Mouse (Mus musculus): ENCODE data around the gene Irs1. TPM values are rescaled to one million over a fixed set of nuclear protein-coding genes. Genes with fewer than 3 reads are reported as not detected.

The Irs1 gene
- total and polyA plus RNA-seq, 3 experiments = not detected

DNA sequence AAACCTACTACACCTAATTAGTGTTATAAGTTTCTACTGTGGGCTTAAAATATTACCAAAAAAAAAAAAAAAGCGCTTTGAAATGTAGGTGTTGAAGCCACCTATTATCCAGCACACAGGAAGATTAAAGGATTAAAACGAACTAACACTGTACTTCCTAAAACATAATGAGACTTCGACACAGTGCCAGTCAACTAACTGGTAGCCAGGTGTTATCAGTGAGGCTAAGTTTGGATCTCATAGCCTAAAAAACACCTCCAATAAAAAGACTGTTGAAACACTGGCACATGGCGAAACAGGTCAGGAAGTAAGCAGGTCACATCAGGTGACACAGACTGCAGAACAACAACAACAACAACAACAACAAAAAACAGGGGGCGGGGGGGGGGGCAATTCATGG is 29.6 kb downstream of the Irs1 start:
- Histone ChIP-seq H3K27ac (ENCODE audit: control insufficient read depth, low read depth, low read length) (no peak overlapping the region), H3K4me3 (ENCODE audit: control insufficient read depth in 1 of 2, insufficient read depth in 1 of 2, low read depth in 2 of 2, low read length in 2 of 2) (no peak overlapping the region), H3K27me3 (ENCODE audit: control insufficient read depth in 1 of 2, insufficient read depth in 2 of 2, low read length in 2 of 2) (no peaks in the 10 kb centered on the region), H3K9ac (ENCODE audit: control insufficient read depth, low read depth, low read length, poor library complexity, severe bottlenecking) (no peak overlapping the region), H3K4me1 (ENCODE audit: control insufficient read depth in 1 of 2, insufficient read depth in 2 of 2, low read length in 2 of 2) (no peaks in the 10 kb centered on the region), H3K79me2 (ENCODE audit: control insufficient read depth, insufficient read depth, low read length, poor library complexity) (no peaks in the 10 kb centered on the region), H3K9me3 (replicated peaks; ENCODE audit: insufficient read depth, low read length) (no peaks in the 10 kb centered on the region), H3K36me3 (ENCODE audit: control insufficient read depth in 1 of 2, insufficient read depth in 2 of 2, low read length in 2 of 2) (no peaks in the 10 kb centered on the region)
- no peak for TF ChIP-seq SMC3 (IDR thresholded peaks at IDR 0.05; ENCODE audit: low read depth, low read length)
- TF ChIP-seq MAFK (IDR thresholded peaks at IDR 0.05; ENCODE audit: borderline replicate concordance, low read depth, low read length) = no peak
- no peak for TF ChIP-seq TBP (IDR thresholded peaks at IDR 0.05; ENCODE audit: low read depth, low read length)
- TF ChIP-seq MAX (IDR thresholded peaks at IDR 0.05; ENCODE audit: low read length) = no peak
- no peak for TF ChIP-seq ZMIZ1 (IDR thresholded peaks at IDR 0.05; ENCODE audit: low read depth, low read length)
- TF ChIP-seq ZNF384 (IDR thresholded peaks at IDR 0.05; ENCODE audit: low read depth, low read length) = no peak
- no peak for TF ChIP-seq ZKSCAN1 (IDR thresholded peaks at IDR 0.05; ENCODE audit: low read depth, low read length)
- no peak for TF ChIP-seq POLR2A (IDR thresholded peaks at IDR 0.05; ENCODE audit: control insufficient read depth in 1 of 2, insufficient read depth in 1 of 2, low read depth in 1 of 2, low read length in 2 of 2, poor library complexity in 1 of 2)
- no peak for DNase-seq (ENCODE audit: low read depth, low spot score)

DNA sequence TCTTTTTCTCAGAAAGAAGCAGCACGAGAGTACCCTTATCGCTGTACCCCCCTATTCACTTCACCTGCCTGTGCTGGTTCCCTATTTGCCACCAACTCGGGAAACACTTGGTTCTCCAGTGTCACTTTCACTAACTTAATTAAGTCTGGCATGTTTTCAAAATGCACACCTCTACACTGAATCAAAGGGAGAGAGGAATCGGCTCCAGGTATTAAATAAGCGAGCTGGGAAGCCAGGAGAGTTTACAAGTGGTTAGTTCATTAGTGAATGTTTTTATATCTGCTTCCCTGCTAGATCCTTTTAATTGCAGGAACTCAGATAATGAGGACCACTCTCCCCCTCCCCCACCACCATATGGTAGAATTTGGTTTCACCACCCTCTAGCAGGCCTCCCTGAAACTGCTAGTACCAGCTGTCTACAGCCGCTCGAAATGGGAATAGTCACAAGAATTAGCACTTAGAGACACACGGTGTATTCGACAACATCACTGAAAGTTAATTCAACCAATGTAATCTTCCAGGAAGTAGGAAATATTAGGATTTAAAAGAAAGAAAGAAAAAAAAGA is 30.1 kb downstream of the Irs1 start:
- H3K4me3 ChIP-seq (ENCODE audit: control insufficient read depth in 1 of 2, insufficient read depth in 1 of 2, low read depth in 2 of 2, low read length in 2 of 2) = no peak overlapping the region
- no peaks in the 10 kb centered on the region for H3K4me1 ChIP-seq (ENCODE audit: control insufficient read depth in 1 of 2, insufficient read depth in 2 of 2, low read length in 2 of 2)
- no peaks in the 10 kb centered on the region for H3K9me3 ChIP-seq (replicated peaks; ENCODE audit: insufficient read depth, low read length)
- no peaks in the 10 kb centered on the region for H3K36me3 ChIP-seq (ENCODE audit: control insufficient read depth in 1 of 2, insufficient read depth in 2 of 2, low read length in 2 of 2)
- no peak for DNase-seq (ENCODE audit: low read depth, low spot score)
- no peak overlapping the region for H3K9ac ChIP-seq (ENCODE audit: control insufficient read depth, low read depth, low read length, poor library complexity, severe bottlenecking)
- TF ChIP-seq JUND (IDR thresholded peaks at IDR 0.05; ENCODE audit: low read depth, low read length) = no peak
- TF ChIP-seq TAL1 (IDR thresholded peaks at IDR 0.05; ENCODE audit: low read length) = no peak
- TF ChIP-seq MAFK (IDR thresholded peaks at IDR 0.05; ENCODE audit: borderline replicate concordance, low read depth, low read length) = no peak
- TF ChIP-seq BHLHE40 (IDR thresholded peaks at IDR 0.05; ENCODE audit: borderline replicate concordance, low read depth, low read length) = no peak
- TF ChIP-seq GABPA (IDR thresholded peaks at IDR 0.05; ENCODE audit: low read depth, low read length) = no peak
- TF ChIP-seq MXI1 (IDR thresholded peaks at IDR 0.05; ENCODE audit: low read depth, low read length) = no peak
- TF ChIP-seq MYC (IDR thresholded peaks at IDR 0.05; ENCODE audit: low read depth, low read length) = no peak
- no peak for TF ChIP-seq ETS1 (IDR thresholded peaks at IDR 0.05; ENCODE audit: low read depth, low read length)
- TF ChIP-seq ZC3H11A (IDR thresholded peaks at IDR 0.05; ENCODE audit: low read depth, low read length) = no peak
- no peak for TF ChIP-seq USF1 (IDR thresholded peaks at IDR 0.05; ENCODE audit: low read depth, low read length)
- TF ChIP-seq SMC3 (IDR thresholded peaks at IDR 0.05; ENCODE audit: low read depth, low read length) = no peak
- TF ChIP-seq EP300 (IDR thresholded peaks at IDR 0.05; ENCODE audit: low read depth in 1 of 2, low read length in 2 of 2) = no peak
- no peak for TF ChIP-seq MEF2A (IDR thresholded peaks at IDR 0.05; ENCODE audit: extremely low read depth, insufficient replicate concordance, low read depth, low read length, poor library complexity, severe bottlenecking)
- H3K79me2 ChIP-seq (ENCODE audit: control insufficient read depth, insufficient read depth, low read length, poor library complexity) = no peaks in the 10 kb centered on the region
- H3K27ac ChIP-seq (ENCODE audit: control insufficient read depth, low read depth, low read length) = no peak overlapping the region
- no peaks in the 10 kb centered on the region for H3K27me3 ChIP-seq (ENCODE audit: control insufficient read depth in 1 of 2, insufficient read depth in 2 of 2, low read length in 2 of 2)

Measured in MEL (cell line).